Mouse (Mus musculus) adrenal gland (tissue): Measurements from ENCODE around the gene Nrsn2.

Experiments used
- intact Hi-C: fragments of 180-260 bp; cut with DNase I; formaldehyde crosslinking; loops from one replicate; pipeline ENCODE4 v1.15.1; 2025

Nrsn2 gene

GRCm38 (mm10) chr2:152344909-152345308, 31.5 kb downstream of the Nrsn2 start:
- intact Hi-C loops, result no loop called here

GRCm38 (mm10) chr2:152344361-152344760, 32.1 kb downstream of the Nrsn2 start:
- intact Hi-C loops, result no loop called here

- intact Hi-C loops, result no loop called here
Measured at GRCm38 (mm10) chr2:152343329-152344213, 32.9 kb downstream of the Nrsn2 start, which contains the start of gene Trib3. Trib3 (minus strand) TSS chr2:152344032.

DNA sequence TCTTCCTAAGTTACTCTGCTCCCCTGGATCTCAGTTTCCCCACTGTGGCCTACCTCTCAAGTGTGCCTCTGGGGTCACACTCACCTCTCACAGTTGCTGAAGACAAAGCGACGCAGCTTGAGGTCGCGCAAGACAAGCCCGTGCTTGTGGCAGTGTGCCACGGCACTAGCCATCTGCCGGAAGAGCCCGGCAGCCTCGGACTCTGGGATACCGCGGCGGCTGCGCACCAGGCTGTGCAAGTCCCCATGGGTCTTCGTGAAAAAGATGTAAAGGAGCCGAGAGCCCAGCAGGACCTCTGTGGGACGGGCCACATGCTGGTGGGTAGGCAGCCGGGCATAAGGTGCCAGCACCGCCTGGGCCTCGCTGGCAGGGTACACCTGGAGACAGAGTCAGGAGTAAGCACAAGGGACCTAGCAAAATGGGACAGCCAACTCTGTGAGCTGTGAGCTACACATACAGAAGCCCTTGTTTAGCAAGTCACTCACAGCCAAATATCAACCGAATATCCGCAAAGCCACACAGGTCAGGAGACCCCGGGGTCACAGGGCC, 36.7 kb downstream of the Nrsn2 start:
- intact Hi-C loops, result loop anchor here (10.0 kb wide), 1 partner anchor 235 kb away; the partner anchor contains the start of gene Srxn1

GRCm38 (mm10) chr2:152338319-152338718, 38.1 kb downstream of the Nrsn2 start:
- intact Hi-C loops, result loop anchor here (10.0 kb wide), 1 partner anchor 234 kb away; the partner anchor contains the start of gene Srxn1

DNA sequence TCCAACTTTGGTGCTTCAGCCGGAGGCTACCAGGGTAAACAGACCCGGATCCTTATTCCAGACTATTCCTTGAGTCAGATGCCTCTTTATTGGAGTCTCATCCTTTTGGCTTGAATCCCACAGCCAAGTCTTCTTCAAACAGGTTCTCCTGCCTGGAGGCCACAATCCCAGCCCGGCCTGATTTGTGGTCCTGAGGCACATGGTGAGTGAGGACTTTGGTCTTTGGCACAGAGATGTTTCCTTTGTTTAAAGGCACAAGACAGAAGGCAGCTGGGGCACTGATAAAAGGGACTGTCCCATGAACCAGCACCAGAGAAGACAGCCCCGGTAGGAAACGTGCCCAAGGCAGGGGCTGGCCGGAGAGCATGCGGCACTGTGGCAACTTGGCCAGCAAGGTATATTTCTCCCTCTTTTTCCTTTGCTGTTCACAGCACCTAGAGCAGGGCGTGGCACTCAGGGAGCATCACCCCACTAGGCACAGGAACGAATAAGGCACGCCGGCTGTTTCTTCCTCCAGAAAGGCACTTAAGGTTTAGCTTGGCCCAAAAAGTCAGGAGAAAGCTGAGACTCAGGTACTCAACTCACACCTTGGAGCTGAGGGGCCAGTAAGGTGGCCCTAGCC, 38.7 kb downstream of the Nrsn2 start:
- intact Hi-C loops, result loop anchor here (10.0 kb wide), 1 partner anchor 233 kb away; the partner anchor contains the start of gene Srxn1

DNA sequence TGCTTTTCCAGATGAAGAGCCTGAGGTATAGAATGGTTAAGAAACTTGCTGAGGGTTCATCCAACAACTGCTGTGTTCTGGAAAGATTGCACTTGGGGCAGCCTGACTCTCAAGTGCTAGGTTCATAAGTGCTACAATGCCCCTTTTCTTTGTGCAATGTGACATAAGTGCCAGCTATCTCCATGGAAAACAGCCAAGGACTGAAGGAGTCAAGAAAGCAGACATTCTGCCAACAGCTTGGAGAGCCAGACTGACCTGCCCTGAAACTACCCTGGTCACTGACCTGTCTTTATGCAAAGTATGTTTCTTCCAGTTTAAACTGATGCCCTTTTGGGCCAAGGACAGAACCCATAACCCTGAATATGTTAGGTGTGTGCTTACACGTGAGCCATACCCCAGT, 39.6 kb downstream of the Nrsn2 start:
- intact Hi-C loops, result loop anchor here (10.0 kb wide), 1 partner anchor 232 kb away; the partner anchor contains the start of gene Srxn1

- intact Hi-C loops, result loop anchor here (10.0 kb wide), 1 partner anchor 231 kb away; the partner anchor contains the start of gene Srxn1
Measured at GRCm38 (mm10) chr2:152335289-152335820, 41.1 kb downstream of the Nrsn2 start.

DNA sequence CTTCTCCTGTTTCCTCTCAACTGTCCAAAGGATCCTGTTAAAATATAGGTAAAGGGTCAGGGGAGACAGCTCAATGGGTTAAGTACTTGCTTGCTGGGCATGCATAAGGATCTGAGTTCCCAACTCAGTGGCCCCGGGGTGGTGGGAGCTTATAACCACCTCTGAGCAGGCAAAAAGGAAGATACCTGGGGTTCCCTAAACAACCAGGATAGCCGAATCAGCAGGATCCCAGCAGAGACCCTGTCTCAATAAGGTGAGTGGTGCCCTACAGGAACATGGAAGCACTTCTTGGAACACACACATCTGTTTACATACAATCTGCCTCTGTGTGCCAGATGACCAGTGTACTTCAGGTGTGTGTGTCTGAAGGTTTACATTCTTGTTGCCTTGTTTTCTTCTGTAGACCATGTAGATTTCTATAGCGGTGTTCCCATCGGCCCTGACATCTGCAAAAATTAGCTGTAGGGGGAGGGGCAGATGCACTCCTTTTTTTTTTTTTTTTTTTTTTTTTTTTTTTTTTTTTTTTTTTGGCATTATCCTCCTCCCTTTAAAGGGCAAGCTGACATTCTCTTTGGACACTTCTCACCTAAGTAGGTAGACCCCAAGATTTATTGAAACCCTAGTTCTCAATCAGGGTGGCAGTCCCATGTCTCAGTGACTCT, 43.0 kb downstream of the Nrsn2 start:
- intact Hi-C loops, result loop anchor here (5.0 to 10.0 kb wide), 2 partner anchors 41 to 229 kb away; partner anchors contain the start of genes Srxn1 and Tbc1d20

DNA sequence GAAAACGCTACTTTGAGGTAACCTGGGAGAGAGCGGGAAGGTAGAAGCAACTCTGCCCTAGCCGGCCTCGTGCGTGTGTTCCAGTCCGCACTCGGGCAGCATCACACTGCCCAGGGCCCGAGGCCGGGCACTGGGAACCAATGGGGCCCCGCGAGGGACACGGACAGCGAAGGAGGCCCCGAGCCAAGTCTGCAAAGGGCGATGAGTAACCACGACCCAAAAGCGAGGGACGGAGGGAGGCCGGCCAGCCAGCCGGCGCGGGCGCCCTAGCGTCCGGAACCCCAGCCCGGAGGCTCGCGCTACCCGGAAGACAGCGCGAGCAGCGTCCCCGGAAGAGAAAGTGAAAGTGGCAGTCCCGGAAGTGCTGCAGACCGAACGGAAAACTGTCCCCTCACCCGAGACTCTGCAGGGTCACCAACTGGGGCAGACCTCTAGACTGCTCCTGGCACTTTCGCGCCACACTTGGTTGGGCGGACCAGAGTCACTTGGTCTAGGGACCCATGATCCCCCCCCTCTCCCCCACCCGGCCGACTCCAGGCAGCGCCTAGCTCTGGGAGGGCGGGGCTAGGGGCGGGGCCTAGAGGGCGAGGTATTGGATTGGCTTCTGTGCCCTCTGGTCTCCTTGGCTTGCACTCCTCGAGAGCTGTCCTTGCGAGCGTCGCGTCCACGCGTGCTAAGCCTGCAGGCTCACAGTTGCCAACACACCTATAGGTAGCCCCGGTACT, 44.2 kb downstream of the Nrsn2 start, which contains the start of gene Rbck1:
Rbck1 (minus strand) TSS at position 553 of the 725 bp plus-strand sequence.
- intact Hi-C loops, result loop anchor here (5.0 to 10.0 kb wide), 2 partner anchors 40 to 227 kb away; partner anchors contain the start of genes Srxn1 and Tbc1d20

- intact Hi-C loops, result loop anchor here (5.0 to 10.0 kb wide), 2 partner anchors 39 to 226 kb away; partner anchors contain the start of genes Srxn1 and Tbc1d20
Measured at GRCm38 (mm10) chr2:152330858-152331423, 45.5 kb downstream of the Nrsn2 start.

DNA sequence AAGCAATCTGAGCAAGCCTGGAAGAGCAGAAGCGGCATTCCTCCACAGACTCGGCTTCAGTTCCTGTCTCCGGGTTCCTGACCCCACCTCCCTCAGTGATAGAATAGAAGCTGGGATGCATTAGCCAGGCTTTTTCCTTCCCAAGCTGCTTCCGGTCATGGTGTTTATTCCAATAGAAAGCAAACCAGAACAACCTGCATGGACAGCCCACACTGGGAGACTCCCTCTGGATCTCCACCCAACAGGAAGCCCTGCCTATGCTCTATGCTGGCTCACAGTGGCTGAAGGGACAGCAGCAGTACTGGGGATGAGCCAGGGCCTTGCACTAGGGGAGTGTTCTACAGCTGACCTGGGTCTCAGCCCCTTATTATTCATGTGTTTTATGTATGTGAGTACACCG, 48.5 kb downstream of the Nrsn2 start:
- intact Hi-C loops, result no loop called here

GRCm38 (mm10) chr2:152326654-152327053, 49.8 kb downstream of the Nrsn2 start:
- intact Hi-C loops, result no loop called here

DNA sequence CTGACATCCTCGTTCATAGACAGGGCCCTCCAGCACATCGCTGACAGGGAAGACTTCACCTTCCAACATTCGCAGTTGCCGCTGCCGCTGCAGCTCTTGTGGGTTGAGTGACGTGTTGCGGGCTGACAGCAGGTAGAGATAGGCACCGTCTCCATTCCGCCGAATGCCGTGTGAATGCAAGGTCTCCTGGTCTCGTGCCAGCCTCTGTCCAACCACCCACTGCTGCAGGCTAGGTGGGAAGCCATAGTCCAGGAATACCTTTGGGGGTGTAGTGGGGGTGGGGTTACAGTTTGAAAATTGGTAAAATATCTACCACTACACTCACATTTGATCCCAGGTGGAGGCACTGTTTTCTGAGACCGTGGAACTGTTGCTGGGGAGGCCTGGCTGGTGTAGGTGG, 50.3 kb downstream of the Nrsn2 start:
- intact Hi-C loops, result no loop called here

DNA sequence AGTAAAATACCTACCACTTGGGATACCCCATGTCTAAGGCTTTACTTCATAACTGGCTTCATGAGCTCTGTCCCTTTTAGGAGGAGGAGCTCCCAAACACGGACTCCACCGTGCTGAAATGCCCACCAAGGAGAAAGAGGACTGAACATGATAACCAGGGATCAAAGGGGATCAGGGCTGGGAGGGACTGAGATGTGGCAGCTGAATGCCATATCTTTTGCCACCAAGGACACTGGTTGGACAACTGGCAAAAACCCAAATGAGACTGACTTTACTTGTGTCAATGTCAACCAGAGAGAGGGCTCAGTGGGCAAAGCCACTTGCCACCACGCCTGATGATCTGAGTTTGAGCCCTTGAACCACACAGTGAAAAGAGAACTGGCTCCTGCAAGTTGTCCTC, 51.6 kb downstream of the Nrsn2 start:
- intact Hi-C loops, result no loop called here

DNA sequence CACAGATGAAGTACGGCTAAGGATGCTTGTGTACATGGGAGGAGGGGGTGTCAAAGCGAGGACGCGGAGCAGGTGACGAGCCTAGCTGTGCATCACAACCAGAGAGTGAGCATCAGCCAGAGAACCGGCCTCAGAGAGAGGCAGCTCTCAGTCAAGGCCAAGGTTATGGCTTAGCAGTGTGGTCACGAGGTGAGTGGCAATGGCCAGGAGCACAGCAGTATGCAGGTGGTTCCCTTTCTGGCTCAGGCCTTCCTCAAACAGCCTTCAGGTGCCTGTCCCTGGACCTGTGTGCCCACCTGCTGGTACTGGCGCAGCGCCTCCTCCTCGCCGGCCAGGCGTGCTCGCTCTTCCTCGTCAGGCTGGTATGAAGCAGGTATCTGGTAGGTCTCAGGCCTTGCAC, 52.5 kb downstream of the Nrsn2 start:
- intact Hi-C loops, result no loop called here

DNA sequence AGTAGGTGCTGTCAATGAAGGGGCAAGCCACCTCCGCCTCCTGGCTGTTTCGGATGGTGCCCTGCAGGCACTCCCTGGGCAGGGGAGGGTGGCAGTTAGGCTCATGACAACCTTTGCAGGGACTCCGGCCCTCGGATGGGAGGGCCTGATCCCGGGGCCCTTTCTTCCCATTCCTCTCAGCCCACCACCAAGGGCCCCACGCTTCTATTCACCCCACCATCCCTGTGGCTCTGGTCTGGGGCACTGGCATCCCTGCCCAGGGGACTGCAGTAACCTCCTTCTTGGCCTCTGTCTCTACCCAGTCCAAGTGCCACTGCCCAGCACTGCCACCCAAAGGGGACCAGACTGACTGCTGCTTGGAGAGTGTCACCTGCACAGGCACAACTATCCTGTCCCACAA, 54.2 kb downstream of the Nrsn2 start:
- intact Hi-C loops, result no loop called here

GRCm38 (mm10) chr2:152321558-152321957, 54.9 kb downstream of the Nrsn2 start:
- intact Hi-C loops, result no loop called here
